Mouse (Mus musculus) neutrophil, adult 5-6 weeks (primary cell): ENCODE measurements at regions not wholly inside any gene's neighbourhood (a gene's known extent, or its start where the extent isn't known, plus 50 kb on each side); places are given as distances from the start of the nearest gene placed in this dataset.
A peak's percentile ranks its signal among the peaks of the same experiment; 100 is the strongest.

Source experiments
- ATAC-seq: fragments of 151-379, 151-347 bp; 2 replicates; pipeline ENCODE4 v1.8.0; 2017; ENCODE audit warnings: mild to moderate bottlenecking, moderate TSS enrichment; ENCODE audit not compliant: insufficient number of reproducible peaks, poor library complexity, low FRiP score, severe bottlenecking; ENCODE audit errors: extremely low read depth

- ATAC-seq = no peak
Measured at GRCm38 (mm10) chr4:56122198-56122597, 589.9 kb upstream of the Klf4 start.

GRCm38 (mm10) chr4:56121664-56122063, 589.4 kb upstream of the Klf4 start:
- ATAC-seq = no peak

- no peak for ATAC-seq
Measured at GRCm38 (mm10) chr4:56120357-56120756, 588.1 kb upstream of the Klf4 start.

- ATAC-seq = 0 out of 2 replicates have a peak, but pooled peaks have one; percentile 16
Measured at GRCm38 (mm10) chr4:56113701-56114196, 581.5 kb upstream of the Klf4 start.

- ATAC-seq = no peak
Measured at GRCm38 (mm10) chr4:56112931-56113700, 580.9 kb upstream of the Klf4 start.

GRCm38 (mm10) chr4:56106962-56107361, 574.7 kb upstream of the Klf4 start:
- ATAC-seq = no peak

GRCm38 (mm10) chr4:56102314-56102713, 570.0 kb upstream of the Klf4 start:
- no peak for ATAC-seq

- no peak for ATAC-seq
Measured at GRCm38 (mm10) chr4:56090796-56091195, 558.5 kb upstream of the Klf4 start.

- ATAC-seq = no peak
Measured at GRCm38 (mm10) chr4:56088701-56089100, 556.4 kb upstream of the Klf4 start.

GRCm38 (mm10) chr4:56086306-56086705, 554.0 kb upstream of the Klf4 start:
- ATAC-seq = no peak

- no peak for ATAC-seq
Measured at GRCm38 (mm10) chr4:56084205-56084604, 551.9 kb upstream of the Klf4 start.

GRCm38 (mm10) chr4:56082411-56082810, 550.1 kb upstream of the Klf4 start:
- no peak for ATAC-seq

GRCm38 (mm10) chr4:56080960-56081359, 548.7 kb upstream of the Klf4 start:
- no peak for ATAC-seq

- ATAC-seq = no peak
Measured at GRCm38 (mm10) chr4:56070664-56071334, 538.5 kb upstream of the Klf4 start.

- ATAC-seq = no peak
Measured at GRCm38 (mm10) chr4:56068859-56069258, 536.6 kb upstream of the Klf4 start.

- no peak for ATAC-seq
Measured at GRCm38 (mm10) chr4:56064657-56065056, 532.4 kb upstream of the Klf4 start.

GRCm38 (mm10) chr4:56051792-56052380, 519.6 kb upstream of the Klf4 start:
- no peak for ATAC-seq

- no peak for ATAC-seq
Measured at GRCm38 (mm10) chr4:56039327-56039726, 507.1 kb upstream of the Klf4 start.

GRCm38 (mm10) chr4:56036334-56036733, 504.1 kb upstream of the Klf4 start:
- ATAC-seq = no peak

- ATAC-seq = no peak
Measured at GRCm38 (mm10) chr4:56035543-56035942, 503.3 kb upstream of the Klf4 start.
